Mouse (Mus musculus) forebrain, embryonic 12.5 days (tissue): Measurements from ENCODE around the gene Rnf180. TPM values are rescaled to one million over a fixed set of nuclear protein-coding genes. Genes with fewer than 3 reads are reported as not detected.

ENCODE experiments used
- ATAC-seq: fragments of 200-750 bp; cut with Nextera tagmentation; 2 replicates; pipeline ENCODE4 v1.8.0; 2017; ENCODE audit warnings: moderate TSS enrichment; ENCODE audit not compliant: low FRiP score
- H3K27ac ChIP-seq: fragments of 300-500 bp; sonication (generic); 2 replicates; pipeline ENCODE4 v1.5.1; 2016; ENCODE audit warnings: mild to moderate bottlenecking
- H3K27me3 ChIP-seq: fragments of 300-500 bp; sonication (generic); 2 replicates; pipeline ENCODE4 v1.6.1; 2016; ENCODE audit warnings: mild to moderate bottlenecking
- H3K36me3 ChIP-seq: fragments of 300-500 bp; sonication (generic); replicated peaks from 2 replicates; pipeline ENCODE4 v1.6.1; 2016; ENCODE audit warnings: mild to moderate bottlenecking
- H3K4me1 ChIP-seq: fragments of 300-500 bp; sonication (generic); 2 replicates; pipeline ENCODE4 v1.6.1; 2016
- H3K4me2 ChIP-seq: fragments of 300-500 bp; sonication (generic); 2 replicates; pipeline ENCODE4 v1.6.1; 2016; ENCODE audit warnings: mild to moderate bottlenecking, moderate library complexity
- H3K4me3 ChIP-seq: fragments of 300-500 bp; sonication (generic); replicated peaks from 2 replicates; pipeline ENCODE4 v1.5.1; 2016; ENCODE audit warnings: mild to moderate bottlenecking
- H3K9ac ChIP-seq: fragments of 300-500 bp; sonication (generic); 2 replicates; pipeline ENCODE4 v1.6.1; 2016; ENCODE audit warnings: mild to moderate bottlenecking
- H3K9me3 ChIP-seq: fragments of 300-500 bp; sonication (generic); 2 replicates; pipeline ENCODE4 v1.6.1; 2016
- WGBS: fragments of 180-500 bp; shearing (Covaris S2); methylation state at CpG from one replicate; pipeline ENCODE4 v1.1.7; 2016; 5-methylcytosine and 5-hydroxymethylcytosine counted together
- polyA plus RNA-seq: library from polyadenylated mRNA; unstranded; fragments of >200 nt; fragmentation: Nextera tagmentation; extraction: Ambion mirVana; gene quantifications from 2 replicates; pipeline ENCODE4 v1.2.1, GENCODE M21; 2016

Rnf180 gene
- polyA plus RNA-seq, 1 experiment from 2014 or later = 17.9 TPM

- peak; percentile 49; the same call in 1 of the 2 replicates for ATAC-seq
- H3K9ac ChIP-seq = no peak overlapping the region
- WGBS = 18% methylated on average over 4 of the region's 4 CpGs
- peaks cover 11% of the 10 kb centered on the region; the same call in 1 of the 2 replicates for H3K36me3 ChIP-seq
- peak overlapping the region; percentile 2; the same call in 1 of the 2 replicates for H3K4me3 ChIP-seq
- peaks cover 23% of the 10 kb centered on the region for H3K4me1 ChIP-seq
- H3K9me3 ChIP-seq = no peaks in the 10 kb centered on the region
- H3K4me2 ChIP-seq = peak overlapping the region; percentile 41
- no peaks in the 10 kb centered on the region for H3K27me3 ChIP-seq
- peak overlapping the region; percentile 76 for H3K27ac ChIP-seq
These were observed 2.8 kb downstream of the Rnf180 start for GRCm38 (mm10) chr13:105291816-105292215.

- Histone ChIP-seq H3K27me3 (no peaks in the 10 kb centered on the region), H3K4me2 (no peak overlapping the region), H3K9ac (no peak overlapping the region), H3K4me3 (no peak overlapping the region), H3K36me3 (peaks cover 11% of the 10 kb centered on the region; the same call in 1 of the 2 replicates), H3K4me1 (peaks cover 23% of the 10 kb centered on the region), H3K27ac (no peak overlapping the region), H3K9me3 (no peaks in the 10 kb centered on the region)
- 82% methylated on average over 2 of the region's 2 CpGs for WGBS
- ATAC-seq = no peak
These were observed 4.0 kb downstream of the Rnf180 start for GRCm38 (mm10) chr13:105290594-105290993.

DNA sequence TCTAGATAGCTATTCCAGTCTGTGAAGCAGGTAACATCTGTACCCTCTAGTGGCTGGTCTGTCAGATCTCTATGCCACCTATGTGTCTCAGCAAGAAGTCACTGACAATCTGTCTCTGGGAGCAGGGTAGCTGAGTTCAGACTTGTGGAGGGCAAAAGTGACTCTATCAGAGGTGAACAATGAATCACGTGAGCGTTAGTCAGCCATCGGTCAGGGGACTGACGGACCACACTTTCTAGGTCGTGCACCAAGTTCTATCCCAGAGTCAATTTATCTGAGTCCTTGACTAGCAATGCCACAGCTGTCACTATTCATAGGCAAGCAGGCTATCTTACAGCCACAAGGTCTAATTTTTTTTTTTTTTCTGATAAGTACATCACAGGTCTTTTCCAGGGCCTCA is 4.6 kb downstream of the Rnf180 start:
- Histone ChIP-seq H3K9me3 (no peaks in the 10 kb centered on the region), H3K4me2 (no peak overlapping the region), H3K9ac (no peak overlapping the region), H3K4me3 (no peak overlapping the region), H3K36me3 (peaks cover 11% of the 10 kb centered on the region; the same call in 1 of the 2 replicates), H3K27me3 (no peaks in the 10 kb centered on the region), H3K27ac (no peak overlapping the region), H3K4me1 (peaks cover 23% of the 10 kb centered on the region)
- ATAC-seq = no peak
- WGBS = 94% methylated on average over 5 of the region's 5 CpGs

GRCm38 (mm10) chr13:105279397-105280018 is 15.1 kb downstream of the Rnf180 start:
- WGBS = 14% methylated on average over 8 of the region's 8 CpGs
- Histone ChIP-seq H3K27ac (no peak overlapping the region), H3K9me3 (no peaks in the 10 kb centered on the region), H3K4me3 (no peak overlapping the region), H3K9ac (no peak overlapping the region), H3K4me2 (no peak overlapping the region), H3K27me3 (no peaks in the 10 kb centered on the region), H3K36me3 (no peaks in the 10 kb centered on the region), H3K4me1 (peaks cover 6% of the 10 kb centered on the region; the same call in 1 of the 2 replicates)
- ATAC-seq = peak; percentile 46; the same call in 1 of the 2 replicates

DNA sequence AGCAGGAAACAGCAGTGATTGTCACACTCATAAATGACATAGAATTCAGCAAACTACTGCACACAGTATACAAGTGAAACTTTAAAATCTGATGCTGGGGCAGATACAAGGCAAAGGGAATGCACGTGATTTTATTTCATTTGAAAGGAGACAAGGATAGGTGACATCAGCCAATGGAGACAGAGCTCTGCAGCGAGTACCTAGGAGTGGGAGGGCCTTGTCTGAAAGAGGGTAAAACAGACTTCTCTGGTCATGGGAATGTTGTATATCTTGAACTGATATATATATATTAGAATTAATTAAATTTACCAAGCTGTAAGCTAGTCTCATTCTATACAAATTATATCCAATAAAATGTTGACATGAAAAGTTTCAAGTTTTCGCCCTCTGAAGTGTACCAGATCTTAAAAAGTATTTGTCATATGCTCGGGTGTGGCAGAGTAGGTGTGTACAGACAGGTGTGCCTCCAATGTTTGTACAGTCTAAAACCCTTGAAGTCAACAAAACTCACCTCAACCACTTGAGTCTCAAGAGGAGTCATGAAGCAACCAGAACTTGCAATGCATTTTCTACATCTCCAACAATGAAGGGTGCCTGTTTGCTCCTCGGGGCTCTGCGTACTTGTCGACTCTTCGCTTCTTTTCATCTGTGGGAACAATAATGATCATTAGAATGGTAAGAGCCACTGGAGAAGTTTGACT is 24.1 kb downstream of the Rnf180 start:
- ATAC-seq = no peak
- Histone ChIP-seq H3K9me3 (peaks cover 16% of the 10 kb centered on the region), H3K9ac (no peak overlapping the region), H3K4me2 (no peak overlapping the region), H3K4me3 (no peak overlapping the region), H3K4me1 (no peaks in the 10 kb centered on the region), H3K27me3 (no peaks in the 10 kb centered on the region), H3K36me3 (peaks cover 16% of the 10 kb centered on the region), H3K27ac (no peak overlapping the region)
- WGBS = 95% methylated on average over 8 of the region's 8 CpGs

DNA sequence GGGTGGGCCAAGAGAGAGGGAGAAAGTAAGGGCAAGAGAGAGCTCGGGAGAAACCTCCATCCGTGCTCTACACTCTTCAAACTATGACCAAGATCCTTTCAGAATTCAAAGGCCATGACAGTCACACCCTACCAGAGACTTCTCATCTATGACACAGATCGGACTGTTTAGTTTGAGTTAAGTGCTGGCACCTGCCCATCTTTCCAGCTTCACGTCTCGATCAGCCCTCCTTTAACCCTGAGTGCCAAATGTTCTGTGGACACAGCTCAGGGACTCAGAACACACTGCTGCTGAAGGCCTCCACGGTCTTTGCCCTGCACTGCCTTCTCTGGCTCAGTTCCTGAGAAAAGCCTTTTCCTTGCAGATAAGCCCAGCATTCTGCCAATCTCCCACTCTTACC is 27.2 kb downstream of the Rnf180 start:
- no peak overlapping the region for H3K4me3 ChIP-seq
- peaks cover 8% of the 10 kb centered on the region for H3K36me3 ChIP-seq
- H3K27me3 ChIP-seq = no peaks in the 10 kb centered on the region
- WGBS = 83% methylated on average over 6 of the region's 6 CpGs
- no peak overlapping the region for H3K4me2 ChIP-seq
- H3K4me1 ChIP-seq = no peaks in the 10 kb centered on the region
- H3K9me3 ChIP-seq = peaks cover 3% of the 10 kb centered on the region
- peak; percentile 72; the same call in 1 of the 2 replicates for ATAC-seq
- no peak overlapping the region for H3K27ac ChIP-seq
- H3K9ac ChIP-seq = no peak overlapping the region

DNA sequence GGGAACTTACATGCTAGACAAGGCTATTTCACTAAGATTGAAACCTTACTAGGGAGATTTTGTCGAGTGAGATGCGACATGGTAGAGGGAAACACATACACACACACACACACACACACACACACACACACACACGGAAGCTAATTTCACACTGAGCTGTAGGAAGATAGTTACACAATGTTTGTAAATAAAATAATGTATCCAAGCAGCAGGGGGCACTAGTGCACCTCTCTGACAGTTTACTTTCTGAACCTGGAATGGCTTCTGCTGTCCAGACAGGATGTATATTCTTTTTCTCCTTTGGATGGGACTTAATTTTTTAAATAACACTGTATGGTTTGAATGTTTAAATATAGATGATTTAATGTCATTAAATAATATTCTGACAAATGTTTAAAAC is 27.9 kb downstream of the Rnf180 start:
- Histone ChIP-seq H3K9ac (no peak overlapping the region), H3K9me3 (no peaks in the 10 kb centered on the region), H3K4me2 (no peak overlapping the region), H3K4me3 (no peak overlapping the region), H3K27ac (no peak overlapping the region), H3K27me3 (no peaks in the 10 kb centered on the region), H3K36me3 (peaks cover 7% of the 10 kb centered on the region; the same call in 1 of the 2 replicates), H3K4me1 (no peaks in the 10 kb centered on the region)
- peak; percentile 69; the same call in 1 of the 2 replicates for ATAC-seq
- 52% methylated on average over 3 of the region's 3 CpGs for WGBS

DNA sequence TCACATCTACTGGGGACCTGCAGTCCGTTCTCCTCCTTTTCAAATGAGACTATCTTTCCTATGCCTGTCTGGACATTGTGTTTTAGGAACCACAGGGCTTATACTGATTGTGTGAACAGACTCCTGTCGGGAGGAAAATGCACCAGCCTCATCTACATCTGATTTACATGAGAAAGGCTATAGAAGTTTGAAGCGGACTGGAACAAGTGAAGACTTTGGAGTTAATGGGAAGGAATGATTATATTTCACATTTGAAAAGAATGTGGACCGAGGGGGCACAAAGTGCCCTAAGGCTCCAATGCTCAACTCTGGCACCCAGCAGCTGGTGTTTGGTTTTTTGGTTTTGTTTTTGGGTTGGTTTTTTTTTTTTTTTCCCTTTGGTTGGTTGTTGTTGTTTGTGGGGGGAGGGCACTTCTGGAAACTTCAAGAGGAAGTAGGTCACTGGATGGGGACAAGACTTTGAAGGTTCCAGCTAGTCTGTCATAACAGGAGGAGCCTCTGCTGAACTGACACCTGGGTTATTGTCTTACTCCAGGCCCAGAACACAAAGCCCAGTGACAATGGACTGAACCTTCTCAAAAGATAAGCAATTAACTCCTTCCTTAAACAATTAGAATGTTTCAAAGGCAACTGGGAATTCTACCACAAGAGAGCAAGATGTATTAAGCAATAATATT is 37.7 kb downstream of the Rnf180 start:
- peak; percentile 87 for ATAC-seq
- Histone ChIP-seq H3K9ac (no peak overlapping the region), H3K36me3 (no peaks in the 10 kb centered on the region), H3K27me3 (no peaks in the 10 kb centered on the region), H3K4me2 (no peak overlapping the region), H3K4me1 (peaks cover 10% of the 10 kb centered on the region), H3K4me3 (no peak overlapping the region), H3K27ac (peak overlapping the region; percentile 61), H3K9me3 (no peaks in the 10 kb centered on the region)
- WGBS = 13% methylated on average over 4 of the region's 4 CpGs

- Histone ChIP-seq H3K9me3 (no peaks in the 10 kb centered on the region), H3K27ac (peak overlapping the region; percentile 83), H3K4me1 (peaks cover 27% of the 10 kb centered on the region), H3K36me3 (peaks cover 2% of the 10 kb centered on the region; the same call in 1 of the 2 replicates), H3K9ac (no peak overlapping the region), H3K4me2 (peak overlapping the region; percentile 25), H3K4me3 (no peak overlapping the region), H3K27me3 (no peaks in the 10 kb centered on the region)
- ATAC-seq = peak; percentile 54
- 26% methylated on average over 4 of the region's 4 CpGs for WGBS
These were observed 43.8 kb downstream of the Rnf180 start for GRCm38 (mm10) chr13:105250767-105251166.

DNA sequence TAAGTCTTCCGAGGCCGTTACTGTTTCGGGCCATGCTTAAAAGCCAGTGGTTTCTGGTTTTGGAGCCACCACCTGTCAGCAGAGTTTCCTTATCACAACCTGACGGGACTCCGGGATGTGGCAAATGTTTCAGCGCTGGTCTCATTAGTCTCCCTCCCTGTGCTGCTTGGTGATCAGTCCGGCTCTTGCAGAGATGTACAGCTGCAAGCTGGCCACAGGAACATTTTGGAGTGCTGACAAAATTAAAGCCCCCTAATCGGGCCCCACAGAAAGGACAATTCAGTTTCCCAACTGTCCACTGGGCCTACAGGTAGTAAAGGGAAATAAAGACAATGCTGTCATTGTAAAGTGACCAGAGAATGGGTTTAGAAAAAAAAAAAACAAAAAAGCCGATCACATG is 44.4 kb downstream of the Rnf180 start:
- H3K9ac ChIP-seq = no peak overlapping the region
- H3K27me3 ChIP-seq = no peaks in the 10 kb centered on the region
- peak overlapping the region; percentile 8; the same call in 1 of the 2 replicates for H3K4me3 ChIP-seq
- H3K4me2 ChIP-seq = peak overlapping the region; percentile 25
- H3K27ac ChIP-seq = peak overlapping the region; percentile 83
- no peaks in the 10 kb centered on the region for H3K9me3 ChIP-seq
- peak; percentile 40; the same call in 1 of the 2 replicates for ATAC-seq
- 36% methylated on average over 9 of the region's 9 CpGs for WGBS
- H3K36me3 ChIP-seq = peaks cover 7% of the 10 kb centered on the region; the same call in 1 of the 2 replicates
- H3K4me1 ChIP-seq = peaks cover 27% of the 10 kb centered on the region

DNA sequence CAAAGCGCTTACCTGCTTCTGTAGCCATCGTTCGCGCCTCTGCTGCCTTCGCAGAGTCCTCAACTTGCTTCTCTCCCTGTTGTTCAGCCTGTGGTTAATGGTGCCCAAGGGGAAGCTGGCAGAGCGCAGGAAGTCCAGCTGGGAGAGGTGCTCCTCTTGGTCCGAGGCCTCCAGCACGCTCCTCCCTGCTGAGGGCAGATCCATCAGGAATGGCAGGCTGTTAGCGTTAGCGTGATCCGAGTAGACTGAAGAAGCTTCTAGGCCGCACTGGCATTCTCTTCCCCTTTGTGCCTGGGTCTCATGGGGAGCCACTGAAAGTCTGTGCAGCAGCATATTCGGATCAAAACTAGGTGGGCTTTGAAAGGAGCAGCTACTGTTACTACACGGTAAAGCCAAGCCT is 45.0 kb downstream of the Rnf180 start:
- Histone ChIP-seq H3K36me3 (peaks cover 8% of the 10 kb centered on the region; the same call in 1 of the 2 replicates), H3K4me1 (peaks cover 27% of the 10 kb centered on the region), H3K27me3 (no peaks in the 10 kb centered on the region), H3K9ac (no peak overlapping the region), H3K4me3 (peak overlapping the region; percentile 11), H3K9me3 (no peaks in the 10 kb centered on the region), H3K27ac (peak overlapping the region; percentile 83), H3K4me2 (peak overlapping the region; percentile 25)
- ATAC-seq = peak; percentile 5; the same call in 1 of the 2 replicates
- 85% methylated on average over 14 of the region's 14 CpGs for WGBS

DNA sequence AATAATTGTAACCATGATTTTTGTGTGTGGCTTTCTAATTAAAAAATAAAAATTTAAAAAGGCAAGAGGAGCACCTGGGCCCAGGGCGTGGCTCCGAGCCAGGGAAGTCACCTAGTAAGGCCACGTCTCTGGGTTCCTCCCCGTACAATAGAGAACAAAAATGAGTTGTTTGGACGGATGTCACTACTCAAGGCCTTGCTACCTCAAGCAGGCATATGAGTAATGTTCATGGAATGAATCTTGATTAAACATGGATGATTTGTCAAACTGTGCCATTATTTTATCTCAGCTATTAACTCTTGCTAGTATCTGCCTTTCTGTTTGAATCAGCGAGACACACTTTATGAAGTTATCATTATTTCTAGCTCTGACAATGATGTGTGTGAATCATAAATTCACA is 46.9 kb downstream of the Rnf180 start:
- H3K4me2 ChIP-seq = no peak overlapping the region; the same call in 1 of the 2 replicates
- peaks cover 8% of the 10 kb centered on the region; the same call in 1 of the 2 replicates for H3K36me3 ChIP-seq
- H3K4me1 ChIP-seq = peaks cover 27% of the 10 kb centered on the region
- H3K27ac ChIP-seq = no peak overlapping the region
- no peak overlapping the region for H3K4me3 ChIP-seq
- 89% methylated on average over 6 of the region's 6 CpGs for WGBS
- no peak for ATAC-seq
- no peaks in the 10 kb centered on the region for H3K27me3 ChIP-seq
- no peaks in the 10 kb centered on the region for H3K9me3 ChIP-seq
- no peak overlapping the region for H3K9ac ChIP-seq
